Mouse (Mus musculus): ENCODE results near the gene Gria1. TPM values are rescaled to one million over a fixed set of nuclear protein-coding genes. Genes with fewer than 3 reads are reported as not detected.

The Gria1 gene
- polyA plus RNA-seq, 1 experiment from 2014 or later = 39.7 TPM

GRCm38 (mm10) chr11:57090705-57091104, 79.5 kb downstream of the Gria1 start:
- DNase-seq (ENCODE audit: low spot score) = no peak
- Histone ChIP-seq H3K27ac (no peak overlapping the region), H3K36me3 (replicated peaks; ENCODE audit: control insufficient read depth, insufficient read depth) (no peaks in the 10 kb centered on the region), H3K9me3 (ENCODE audit: control insufficient read depth, low read length) (no peaks in the 10 kb centered on the region), H3K4me3 (replicated peaks; ENCODE audit: low read length) (no peak overlapping the region), H3K4me2 (replicated peaks) (no peak overlapping the region), H3K27me3 (ENCODE audit: control insufficient read depth, insufficient read depth, low read length) (no peaks in the 10 kb centered on the region), H3K4me1 (replicated peaks; ENCODE audit: control insufficient read depth, insufficient read depth, low read length) (no peaks in the 10 kb centered on the region), H3K9ac (no peak overlapping the region)
- ATAC-seq (ENCODE audit: low FRiP score) = no peak

- ATAC-seq (ENCODE audit: low FRiP score) (no peak), DNase-seq (ENCODE audit: low spot score) (no peak)
- Histone ChIP-seq H3K4me1 (replicated peaks; ENCODE audit: control insufficient read depth, insufficient read depth, low read length) (no peaks in the 10 kb centered on the region), H3K4me3 (replicated peaks; ENCODE audit: low read length) (no peak overlapping the region), H3K27me3 (ENCODE audit: control insufficient read depth, insufficient read depth, low read length) (no peaks in the 10 kb centered on the region), H3K9ac (no peak overlapping the region), H3K27ac (no peak overlapping the region), H3K9me3 (ENCODE audit: control insufficient read depth, low read length) (no peaks in the 10 kb centered on the region), H3K4me2 (replicated peaks) (no peak overlapping the region), H3K36me3 (replicated peaks; ENCODE audit: control insufficient read depth, insufficient read depth) (no peaks in the 10 kb centered on the region)
- WGBS = 44% methylated on average over 3 of the region's 3 CpGs
Observed at GRCm38 (mm10) chr11:57091276-57091914, 80.2 kb downstream of the Gria1 start.

GRCm38 (mm10) chr11:57100491-57100890, 89.3 kb downstream of the Gria1 start:
- Histone ChIP-seq H3K27ac (no peak overlapping the region), H3K4me1 (replicated peaks; ENCODE audit: control insufficient read depth, insufficient read depth, low read length) (no peaks in the 10 kb centered on the region), H3K36me3 (replicated peaks; ENCODE audit: control insufficient read depth, insufficient read depth) (no peaks in the 10 kb centered on the region), H3K9ac (no peak overlapping the region), H3K9me3 (ENCODE audit: control insufficient read depth, low read length) (no peaks in the 10 kb centered on the region), H3K4me2 (replicated peaks) (no peak overlapping the region), H3K4me3 (replicated peaks; ENCODE audit: low read length) (no peak overlapping the region), H3K27me3 (ENCODE audit: control insufficient read depth, insufficient read depth, low read length) (no peaks in the 10 kb centered on the region)
- ATAC-seq (ENCODE audit: low FRiP score) (no peak), DNase-seq (ENCODE audit: low spot score) (no peak)
- WGBS = 64% methylated on average over 5 of the region's 5 CpGs

GRCm38 (mm10) chr11:57103751-57104254, 92.6 kb downstream of the Gria1 start:
- ATAC-seq (ENCODE audit: low FRiP score) = no peak
- H3K27me3 ChIP-seq (ENCODE audit: control insufficient read depth, insufficient read depth, low read length) = no peaks in the 10 kb centered on the region
- whole genome bisulfite sequencing = 72% methylated on average over 5 of the region's 5 CpGs

GRCm38 (mm10) chr11:57105683-57106082, 94.5 kb downstream of the Gria1 start:
- WGBS = 70% methylated on average over 3 of the region's 3 CpGs
- ATAC-seq (ENCODE audit: low FRiP score) = no peak

More at GRCm38 (mm10) chr11:57103751-57104254, 92.6 kb downstream of the Gria1 start:
- H3K4me1 ChIP-seq (replicated peaks; ENCODE audit: control insufficient read depth, insufficient read depth, low read length) = no peaks in the 10 kb centered on the region
- H3K36me3 ChIP-seq (replicated peaks; ENCODE audit: control insufficient read depth, insufficient read depth) = no peaks in the 10 kb centered on the region
- no peak overlapping the region for H3K9ac ChIP-seq
- no peak overlapping the region for H3K27ac ChIP-seq
- no peak overlapping the region for H3K4me2 ChIP-seq (replicated peaks)
- no peak for DNase-seq (ENCODE audit: low spot score)
- H3K9me3 ChIP-seq (ENCODE audit: control insufficient read depth, low read length) = no peaks in the 10 kb centered on the region
- no peak overlapping the region for H3K4me3 ChIP-seq (replicated peaks; ENCODE audit: low read length)

GRCm38 (mm10) chr11:57112386-57112785, 101.2 kb downstream of the Gria1 start:
- Histone ChIP-seq H3K9me3 (ENCODE audit: control insufficient read depth, low read length) (no peaks in the 10 kb centered on the region), H3K36me3 (replicated peaks; ENCODE audit: control insufficient read depth, insufficient read depth) (no peaks in the 10 kb centered on the region), H3K4me3 (replicated peaks; ENCODE audit: low read length) (no peak overlapping the region), H3K4me2 (replicated peaks) (no peak overlapping the region), H3K27me3 (ENCODE audit: control insufficient read depth, insufficient read depth, low read length) (no peaks in the 10 kb centered on the region), H3K9ac (no peak overlapping the region), H3K4me1 (replicated peaks; ENCODE audit: control insufficient read depth, insufficient read depth, low read length) (no peaks in the 10 kb centered on the region), H3K27ac (no peak overlapping the region)
- WGBS = 62% methylated on average over 8 of the region's 8 CpGs
- ATAC-seq (ENCODE audit: low FRiP score) (no peak), DNase-seq (ENCODE audit: low spot score) (no peak)

More at GRCm38 (mm10) chr11:57105683-57106082, 94.5 kb downstream of the Gria1 start:
- Histone ChIP-seq H3K36me3 (replicated peaks; ENCODE audit: control insufficient read depth, insufficient read depth) (no peaks in the 10 kb centered on the region), H3K9me3 (ENCODE audit: control insufficient read depth, low read length) (no peaks in the 10 kb centered on the region), H3K4me2 (replicated peaks) (no peak overlapping the region), H3K27me3 (ENCODE audit: control insufficient read depth, insufficient read depth, low read length) (no peaks in the 10 kb centered on the region), H3K27ac (no peak overlapping the region), H3K9ac (no peak overlapping the region), H3K4me3 (replicated peaks; ENCODE audit: low read length) (no peak overlapping the region), H3K4me1 (replicated peaks; ENCODE audit: control insufficient read depth, insufficient read depth, low read length) (no peaks in the 10 kb centered on the region)
- no peak for DNase-seq (ENCODE audit: low spot score)

GRCm38 (mm10) chr11:57114410-57114809, 103.2 kb downstream of the Gria1 start:
- ATAC-seq (ENCODE audit: low FRiP score) = no peak
- H3K4me1 ChIP-seq (replicated peaks; ENCODE audit: control insufficient read depth, insufficient read depth, low read length) = no peaks in the 10 kb centered on the region
- H3K27me3 ChIP-seq (ENCODE audit: control insufficient read depth, insufficient read depth, low read length) = no peaks in the 10 kb centered on the region
- H3K36me3 ChIP-seq (replicated peaks; ENCODE audit: control insufficient read depth, insufficient read depth) = no peaks in the 10 kb centered on the region
- 90% methylated on average over 5 of the region's 5 CpGs for WGBS
- H3K9ac ChIP-seq = no peak overlapping the region
- DNase-seq (ENCODE audit: low spot score) = no peak
- no peak overlapping the region for H3K4me2 ChIP-seq (replicated peaks)
- no peak overlapping the region for H3K27ac ChIP-seq
- no peaks in the 10 kb centered on the region for H3K9me3 ChIP-seq (ENCODE audit: control insufficient read depth, low read length)
- no peak overlapping the region for H3K4me3 ChIP-seq (replicated peaks; ENCODE audit: low read length)

- no peak overlapping the region for H3K9ac ChIP-seq
- H3K36me3 ChIP-seq (replicated peaks; ENCODE audit: control insufficient read depth, insufficient read depth) = no peaks in the 10 kb centered on the region
- WGBS = 78% methylated on average over 8 of the region's 8 CpGs
- no peak overlapping the region for H3K27ac ChIP-seq
- no peak overlapping the region for H3K4me2 ChIP-seq (replicated peaks)
- DNase-seq (ENCODE audit: low spot score) (no peak), ATAC-seq (ENCODE audit: low FRiP score) (no peak)
- H3K27me3 ChIP-seq (ENCODE audit: control insufficient read depth, insufficient read depth, low read length) = no peaks in the 10 kb centered on the region
- no peak overlapping the region for H3K4me3 ChIP-seq (replicated peaks; ENCODE audit: low read length)
- no peaks in the 10 kb centered on the region for H3K9me3 ChIP-seq (ENCODE audit: control insufficient read depth, low read length)
- no peaks in the 10 kb centered on the region for H3K4me1 ChIP-seq (replicated peaks; ENCODE audit: control insufficient read depth, insufficient read depth, low read length)
Observed at GRCm38 (mm10) chr11:57127066-57127465, 115.9 kb downstream of the Gria1 start.

GRCm38 (mm10) chr11:57140162-57140780, 129.1 kb downstream of the Gria1 start:
- H3K27ac ChIP-seq = 0 out of 2 replicates have a peak overlapping the region, but pooled peaks have one; percentile 26
- H3K4me1 ChIP-seq (replicated peaks; ENCODE audit: control insufficient read depth, insufficient read depth, low read length) = no peaks in the 10 kb centered on the region
- no peak overlapping the region for H3K4me3 ChIP-seq (replicated peaks; ENCODE audit: low read length)
- ATAC-seq (ENCODE audit: low FRiP score) (no peak), DNase-seq (ENCODE audit: low spot score) (no peak)
- H3K9ac ChIP-seq = no peak overlapping the region
- no peaks in the 10 kb centered on the region for H3K27me3 ChIP-seq (ENCODE audit: control insufficient read depth, insufficient read depth, low read length)
- no peaks in the 10 kb centered on the region for H3K9me3 ChIP-seq (ENCODE audit: control insufficient read depth, low read length)
- WGBS = 79% methylated on average over 14 of the region's 14 CpGs
- H3K4me2 ChIP-seq (replicated peaks) = no peak overlapping the region
- no peaks in the 10 kb centered on the region for H3K36me3 ChIP-seq (replicated peaks; ENCODE audit: control insufficient read depth, insufficient read depth)

Measured in hindbrain, embryonic 14.5 days (tissue).